Mouse (Mus musculus) gonadal fat pad, adult 2 months (tissue): Measurements from ENCODE around the gene Hist1h2bj. TPM values are rescaled to one million over a fixed set of nuclear protein-coding genes. Genes with fewer than 3 reads are reported as not detected.

ENCODE experiments used
- polyA plus RNA-seq: library from polyadenylated mRNA; depleted of rRNA; stranded (reverse); fragments of >200 nt; gene quantifications from 2 replicates; pipeline ENCODE4 v1.2.3, GENCODE M21; 2012; rRNA removed

Hist1h2bj gene
- polyA plus RNA-seq, 1 experiment: 3.0 TPM

Other genes with a start within 250 kb of the Hist1h2bj start
- 6.5 and 38.5 TPM in 2 replicates for gene Hist1h2bq, start 233.0 kb upstream of the Hist1h2bj start, polyA plus RNA-seq
- not detected in 2 replicates for gene Hist1h2ao, start 232.7 kb upstream of the Hist1h2bj start, polyA plus RNA-seq
- gene Hist1h4m, start 231.5 kb upstream of the Hist1h2bj start, polyA plus RNA-seq: not detected in 2 replicates
- 14.4 and 25.0 TPM in 2 replicates for gene Hist1h4n, start 211.0 kb upstream of the Hist1h2bj start, polyA plus RNA-seq
- 16.8 and 17.6 TPM in 2 replicates for gene Hist1h2ap, start 209.7 kb upstream of the Hist1h2bj start, polyA plus RNA-seq
- gene Hist1h2br, start 209.5 kb upstream of the Hist1h2bj start, polyA plus RNA-seq: 4.6 and 35.6 TPM in 2 replicates
- gene Zfp184, start 98.1 kb upstream of the Hist1h2bj start, polyA plus RNA-seq: 0.81 and 1.4 TPM in 2 replicates
- 0.11 and 0.46 TPM in 2 replicates for gene Pom121l2, start 62.0 kb upstream of the Hist1h2bj start, polyA plus RNA-seq
- gene Prss16, start 33.5 kb upstream of the Hist1h2bj start, polyA plus RNA-seq: 0.15 TPM in 1 of 2 replicates, not detected in the other
- 4.9 TPM in 1 of 2 replicates, not detected in the other for gene Hist1h2ah, start 7.6 kb upstream of the Hist1h2bj start, polyA plus RNA-seq
- gene Hist1h2bk, start 7.3 kb upstream of the Hist1h2bj start, polyA plus RNA-seq: 0.51 and 3.1 TPM in 2 replicates
- 7.5 and 10.7 TPM in 2 replicates for gene Hist1h4i, start 1.9 kb upstream of the Hist1h2bj start, polyA plus RNA-seq
- gene Hist1h2ag, start 270 bp upstream of the Hist1h2bj start, polyA plus RNA-seq: 0.99 TPM in 1 of 2 replicates, not detected in the other
- gene Vmn1r188, start 41.2 kb downstream of the Hist1h2bj start, polyA plus RNA-seq: not detected in 2 replicates
- not detected in 2 replicates for gene Vmn1r189, start 62.6 kb downstream of the Hist1h2bj start, polyA plus RNA-seq
- not detected in 2 replicates for gene Vmn1r191, start 140.8 kb downstream of the Hist1h2bj start, polyA plus RNA-seq
- not detected in 2 replicates for gene Vmn1r192, start 147.9 kb downstream of the Hist1h2bj start, polyA plus RNA-seq
- not detected in 2 replicates for gene Vmn1r193, start 179.9 kb downstream of the Hist1h2bj start, polyA plus RNA-seq
- gene Vmn1r194, start 201.0 kb downstream of the Hist1h2bj start, polyA plus RNA-seq: not detected in 2 replicates
- gene Vmn1r195, start 227.3 kb downstream of the Hist1h2bj start, polyA plus RNA-seq: not detected in 2 replicates
- not detected in 2 replicates for gene Vmn1r196, start 246.7 kb downstream of the Hist1h2bj start, polyA plus RNA-seq